Mouse (Mus musculus) MEL (cell line): ENCODE measurements at regions not wholly inside any gene's neighbourhood (a gene's known extent, or its start where the extent isn't known, plus 50 kb on each side); places are given as distances from the start of the nearest gene placed in this dataset.

Source experiments
- DNase-seq: peaks from one replicate; pipeline ENCODE4 v3.0.0; 2011; ENCODE audit warnings: low read depth, low spot score
- H3K27ac ChIP-seq: 2 replicates; pipeline ENCODE4 v1.5.1; 2012; ENCODE audit warnings: low read depth, mild to moderate bottlenecking, control low read depth, low read length, moderate library complexity; ENCODE audit not compliant: control insufficient read depth
- H3K27me3 ChIP-seq, 2 experiments: fragments of 150-350 bp in 1 of 2; sonication (generic) in 1 of 2; 2 replicates each; pipeline ENCODE4 v1.6.1; 2012; ENCODE audit warnings: low read length in 2 of 2, mild to moderate bottlenecking in 2 of 2, improper control_type of control experiment in 1 of 2, moderate library complexity in 1 of 2; ENCODE audit not compliant: insufficient read depth in 2 of 2, control insufficient read depth in 1 of 2
- H3K36me3 ChIP-seq, 2 experiments: 2 replicates each; pipeline ENCODE4 v1.6.1; 2012 to 2014; ENCODE audit warnings: low read length in 2 of 2, improper control_type of control experiment in 1 of 2, inconsistent platforms in 1 of 2, mild to moderate bottlenecking in 1 of 2; ENCODE audit not compliant: insufficient read depth in 2 of 2, control insufficient read depth in 1 of 2
- H3K4me1 ChIP-seq, 2 experiments: fragments of 150-350 bp in 1 of 2; sonication (generic) in 1 of 2; 2 replicates each; pipeline ENCODE4 v1.6.1; 2012; ENCODE audit warnings: low read length in 2 of 2, improper control_type of control experiment in 1 of 2, mild to moderate bottlenecking in 1 of 2; ENCODE audit not compliant: insufficient read depth in 2 of 2, control insufficient read depth in 1 of 2
- H3K4me3 ChIP-seq, 2 experiments: fragments of 150-350 bp in 1 of 2; sonication (generic) in 1 of 2; 2 replicates each; pipeline ENCODE4 v1.5.1; 2012; ENCODE audit warnings: low read depth in 2 of 2, low read length in 2 of 2, mild to moderate bottlenecking in 2 of 2, moderate library complexity in 2 of 2, control low read depth in 1 of 2, improper control_type of control experiment in 1 of 2; ENCODE audit not compliant: control insufficient read depth in 1 of 2, insufficient read depth in 1 of 2
- H3K79me2 ChIP-seq: 2 replicates; pipeline ENCODE4 v1.6.1; 2012; ENCODE audit warnings: mild to moderate bottlenecking, low read length, moderate library complexity; ENCODE audit not compliant: control insufficient read depth, poor library complexity, insufficient read depth
- H3K9ac ChIP-seq: 2 replicates; pipeline ENCODE4 v1.6.1; 2012; ENCODE audit warnings: low read depth, mild to moderate bottlenecking, control low read depth, low read length, moderate library complexity; ENCODE audit not compliant: control insufficient read depth, poor library complexity, severe bottlenecking
- H3K9me3 ChIP-seq: fragments of 150-350 bp; sonication (generic); replicated peaks from 2 replicates; pipeline ENCODE4 v1.6.1; 2012; ENCODE audit warnings: mild to moderate bottlenecking, low read length, improper control_type of control experiment, moderate library complexity; ENCODE audit not compliant: insufficient read depth
- BHLHE40 ChIP-seq: IDR thresholded peaks from 2 replicates; pipeline ENCODE4 v1.6.1; 2012; ENCODE audit warnings: low read depth, mild to moderate bottlenecking, inconsistent platforms, low read length, improper control_type of control experiment, borderline replicate concordance
- EP300 ChIP-seq, 2 experiments: IDR thresholded peaks; 2 replicates each; pipeline ENCODE4 v1.6.1; 2011; ENCODE audit warnings: improper control_type of control experiment in 2 of 2, low read length in 2 of 2, low read depth in 1 of 2, mild to moderate bottlenecking in 1 of 2
- ETS1 ChIP-seq: IDR thresholded peaks from 2 replicates; pipeline ENCODE4 v1.6.1; 2012; ENCODE audit warnings: low read depth, mild to moderate bottlenecking, inconsistent platforms, low read length, improper control_type of control experiment, moderate library complexity
- GATA1 ChIP-seq: IDR thresholded peaks from 2 replicates; pipeline ENCODE4 v1.6.1; 2011; ENCODE audit warnings: low read depth, low read length, improper control_type of control experiment
- MAX ChIP-seq: IDR thresholded peaks from 2 replicates; pipeline ENCODE4 v1.6.1; 2011; ENCODE audit warnings: low read length, improper control_type of control experiment
- MEF2A ChIP-seq: IDR thresholded peaks from 2 replicates; pipeline ENCODE4 v1.6.1; 2014; ENCODE audit warnings: low read depth, mild to moderate bottlenecking, inconsistent platforms, low read length, improper control_type of control experiment; ENCODE audit not compliant: poor library complexity, insufficient replicate concordance, severe bottlenecking; ENCODE audit errors: extremely low read depth
- MXI1 ChIP-seq: IDR thresholded peaks from 2 replicates; pipeline ENCODE4 v1.6.1; 2011; ENCODE audit warnings: mild to moderate bottlenecking, low read depth, low read length, improper control_type of control experiment
- MYC ChIP-seq: IDR thresholded peaks from 2 replicates; pipeline ENCODE4 v1.6.1; 2011; ENCODE audit warnings: low read depth, mild to moderate bottlenecking, low read length, improper control_type of control experiment, moderate library complexity
- RCOR1 ChIP-seq: IDR thresholded peaks from 2 replicates; pipeline ENCODE4 v1.6.1; 2012; ENCODE audit warnings: low read depth, mild to moderate bottlenecking, inconsistent platforms, low read length, improper control_type of control experiment
- TAL1 ChIP-seq: IDR thresholded peaks from 2 replicates; pipeline ENCODE4 v1.6.1; 2012; ENCODE audit warnings: mild to moderate bottlenecking, inconsistent platforms, low read length, moderate library complexity, mixed read lengths
- UBTF ChIP-seq: IDR thresholded peaks from 2 replicates; pipeline ENCODE4 v1.6.1; 2012; ENCODE audit warnings: low read depth, mild to moderate bottlenecking, inconsistent platforms, low read length, improper control_type of control experiment, moderate library complexity, borderline replicate concordance; ENCODE audit not compliant: insufficient read depth
- USF2 ChIP-seq, 2 experiments: IDR thresholded peaks; 2 replicates each; pipeline ENCODE4 v1.6.1; 2011 to 2012; ENCODE audit warnings: improper control_type of control experiment in 2 of 2, low read length in 2 of 2, borderline replicate concordance in 1 of 2, inconsistent platforms in 1 of 2, low read depth in 1 of 2, mild to moderate bottlenecking in 1 of 2; ENCODE audit not compliant: insufficient read depth in 1 of 2
- ZKSCAN1 ChIP-seq: IDR thresholded peaks from 2 replicates; pipeline ENCODE4 v1.6.1; 2012; ENCODE audit warnings: low read depth, mild to moderate bottlenecking, inconsistent platforms, low read length, improper control_type of control experiment, moderate library complexity

DNA sequence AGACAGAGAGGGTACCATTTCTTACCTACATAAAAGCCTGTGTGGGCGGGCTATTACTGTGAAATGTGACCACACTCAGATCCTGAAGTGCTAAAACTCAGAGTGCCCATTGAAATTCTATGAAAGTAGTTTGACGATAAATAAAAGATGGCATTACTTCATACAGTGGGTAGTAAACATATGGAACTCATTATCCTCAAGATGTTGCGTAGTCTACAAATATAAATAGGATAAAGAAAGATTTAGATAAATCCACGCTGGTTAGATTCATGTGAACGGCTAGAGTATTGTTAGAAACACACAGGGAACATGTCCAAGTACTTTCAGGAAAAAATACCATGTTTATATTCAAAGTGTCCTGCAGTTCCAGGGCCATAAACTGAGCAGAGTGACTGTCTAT is 58.8 kb upstream of the Nemp2 start:
- DNase-seq: no peak
- no peak overlapping the region for H3K27ac ChIP-seq
- H3K9me3 ChIP-seq: no peaks in the 10 kb centered on the region
- H3K4me3 ChIP-seq: no peak overlapping the region
- TF ChIP-seq ZKSCAN1 (no peak), BHLHE40 (no peak), GATA1 (no peak), TAL1 (no peak), RCOR1 (no peak), MAX (no peak), MYC (no peak), UBTF (no peak), MXI1 (no peak)
- TF ChIP-seq, all 39 proteins: peak for 0
- Histone ChIP-seq H3K27me3 (no peaks in the 10 kb centered on the region), H3K79me2 (no peaks in the 10 kb centered on the region), H3K4me1 (peaks cover 0 to under 1% of the 10 kb centered on the region in 2 experiments; a peak in 1 of 4 replicates), H3K9ac (no peak overlapping the region), H3K36me3 (peaks cover 0 to 2% of the 10 kb centered on the region in 2 experiments; a peak in 2 of 4 replicates)

- TF ChIP-seq ETS1: no peak
- TF ChIP-seq GATA1: 0 out of 2 replicates have a peak, but pooled peaks have one; percentile 19
- peak; percentile 39 for TF ChIP-seq TAL1
- peak; percentile 24 to 27; a peak in 2 of 4 replicates for TF ChIP-seq EP300 (IDR thresholded peaks at IDR 0.05; ENCODE audit: low read depth in 1 of 2, low read length in 2 of 2)
- TF ChIP-seq MEF2A: peak; percentile 75; the same call in 1 of the 2 replicates
- TF ChIP-seq MAX: peak; percentile 17; the same call in 1 of the 2 replicates
- TF ChIP-seq USF2 (IDR thresholded peaks at IDR 0.05; ENCODE audit: borderline replicate concordance in 1 of 2, insufficient read depth in 1 of 2, low read depth in 1 of 2, low read length in 2 of 2): no peak
- Histone ChIP-seq H3K9ac (peak overlapping the region; percentile 21; the same call in 1 of the 2 replicates), H3K36me3 (peaks cover 0 to 22% of the 10 kb centered on the region in 2 experiments; a peak in 2 of 4 replicates), H3K27me3 (no peaks in the 10 kb centered on the region), H3K27ac (peak overlapping the region; percentile 65), H3K4me3 (no peak overlapping the region), H3K4me1 (peaks cover 0 to 18% of the 10 kb centered on the region in 2 experiments; a peak in 3 of 4 replicates), H3K79me2 (no peaks in the 10 kb centered on the region), H3K9me3 (no peaks in the 10 kb centered on the region)
- DNase-seq: peak; percentile 75
These were observed 52.0 kb upstream of the Nemp2 start for GRCm38 (mm10) chr1:52578298-52579056.
